Mouse (Mus musculus): ENCODE data around the gene Rnf8. TPM values are rescaled to one million over a fixed set of nuclear protein-coding genes. Genes with fewer than 3 reads are reported as not detected.
A peak's percentile ranks its signal among the peaks of the same experiment; 100 is the strongest.
"Not testable (repeated sequence)": the region's sequence is repeated elsewhere in the genome, so short reads cannot be mapped to it uniquely, and the experiment has no call there.

Gene Rnf8
- polyA plus RNA-seq, 1 experiment from 2014 or later, result 104 TPM

- ATAC-seq, result no peak
- no peak overlapping the region for H3K4me2 ChIP-seq (ENCODE audit: low read length)
- H3K27ac ChIP-seq (ENCODE audit: low read length), result no peak overlapping the region
- H3K36me3 ChIP-seq (ENCODE audit: control insufficient read depth, insufficient read depth), result 0 out of 2 replicates have a peak, but pooled peaks cover 3% of the 10 kb centered on the region
- no peak overlapping the region for H3K4me3 ChIP-seq (replicated peaks; ENCODE audit: low read length)
- H3K9ac ChIP-seq (replicated peaks; ENCODE audit: low read depth, low read length), result no peak overlapping the region
- peaks cover 20% of the 10 kb centered on the region for H3K4me1 ChIP-seq (replicated peaks; ENCODE audit: control insufficient read depth, insufficient read depth, low read length)
- WGBS, result 91% methylated on average over 9 of the region's 9 CpGs
- H3K9me3 ChIP-seq (ENCODE audit: control insufficient read depth, low read length), result no peaks in the 10 kb centered on the region
- H3K27me3 ChIP-seq (replicated peaks; ENCODE audit: control insufficient read depth, insufficient read depth, low read length), result no peaks in the 10 kb centered on the region
These were observed 27.7 kb upstream of the Rnf8 start for GRCm38 (mm10) chr17:29586921-29587320.

- 15% methylated on average over 11 of the region's 11 CpGs for WGBS
- Histone ChIP-seq H3K4me3 (replicated peaks; ENCODE audit: low read length) (no peak overlapping the region), H3K9me3 (ENCODE audit: control insufficient read depth, low read length) (no peaks in the 10 kb centered on the region), H3K36me3 (ENCODE audit: control insufficient read depth, insufficient read depth) (no peaks in the 10 kb centered on the region), H3K27me3 (replicated peaks; ENCODE audit: control insufficient read depth, insufficient read depth, low read length) (no peaks in the 10 kb centered on the region), H3K4me2 (ENCODE audit: low read length) (no peak overlapping the region), H3K4me1 (replicated peaks; ENCODE audit: control insufficient read depth, insufficient read depth, low read length) (peaks cover 12% of the 10 kb centered on the region), H3K9ac (replicated peaks; ENCODE audit: low read depth, low read length) (no peak overlapping the region), H3K27ac (ENCODE audit: low read length) (peak overlapping the region; percentile 41; the same call in 1 of the 2 replicates)
- ATAC-seq, result peak; percentile 72
These were observed 25.2 kb upstream of the Rnf8 start for GRCm38 (mm10) chr17:29589221-29589898.

- H3K4me3 ChIP-seq (replicated peaks; ENCODE audit: low read length), result no peak overlapping the region
- no peaks in the 10 kb centered on the region for H3K9me3 ChIP-seq (ENCODE audit: control insufficient read depth, low read length)
- no peaks in the 10 kb centered on the region for H3K27me3 ChIP-seq (replicated peaks; ENCODE audit: control insufficient read depth, insufficient read depth, low read length)
- H3K9ac ChIP-seq (replicated peaks; ENCODE audit: low read depth, low read length), result no peak overlapping the region
- no peak for ATAC-seq
- H3K36me3 ChIP-seq (ENCODE audit: control insufficient read depth, insufficient read depth), result peaks cover 3% of the 10 kb centered on the region; the same call in 1 of the 2 replicates
- no peak overlapping the region for H3K27ac ChIP-seq (ENCODE audit: low read length)
- WGBS, result 86% methylated on average over 15 of the region's 15 CpGs
- H3K4me2 ChIP-seq (ENCODE audit: low read length), result no peak overlapping the region
- H3K4me1 ChIP-seq (replicated peaks; ENCODE audit: control insufficient read depth, insufficient read depth, low read length), result peaks cover 2% of the 10 kb centered on the region; the same call in 1 of the 2 replicates
These were observed 18.5 kb upstream of the Rnf8 start for GRCm38 (mm10) chr17:29595891-29596770.

GRCm38 (mm10) chr17:29596771-29597132, 17.8 kb upstream of the Rnf8 start:
- peaks cover 2% of the 10 kb centered on the region; the same call in 1 of the 2 replicates for H3K4me1 ChIP-seq (replicated peaks; ENCODE audit: control insufficient read depth, insufficient read depth, low read length)
- ATAC-seq, result no peak
- WGBS, result 78% methylated on average over 13 of the region's 13 CpGs
- H3K36me3 ChIP-seq (ENCODE audit: control insufficient read depth, insufficient read depth), result peaks cover 3% of the 10 kb centered on the region; the same call in 1 of the 2 replicates
- no peak overlapping the region for H3K27ac ChIP-seq (ENCODE audit: low read length)
- H3K4me3 ChIP-seq (replicated peaks; ENCODE audit: low read length), result no peak overlapping the region
- H3K9ac ChIP-seq (replicated peaks; ENCODE audit: low read depth, low read length), result no peak overlapping the region
- no peak overlapping the region for H3K4me2 ChIP-seq (ENCODE audit: low read length)
- no peaks in the 10 kb centered on the region for H3K9me3 ChIP-seq (ENCODE audit: control insufficient read depth, low read length)
- no peaks in the 10 kb centered on the region for H3K27me3 ChIP-seq (replicated peaks; ENCODE audit: control insufficient read depth, insufficient read depth, low read length)

GRCm38 (mm10) chr17:29599051-29599450, 15.5 kb upstream of the Rnf8 start:
- WGBS, result 90% methylated on average over 14 of the region's 14 CpGs
- no peak overlapping the region for H3K27ac ChIP-seq (ENCODE audit: low read length)
- H3K27me3 ChIP-seq (replicated peaks; ENCODE audit: control insufficient read depth, insufficient read depth, low read length), result no peaks in the 10 kb centered on the region
- H3K9me3 ChIP-seq (ENCODE audit: control insufficient read depth, low read length), result no peaks in the 10 kb centered on the region
- no peak overlapping the region for H3K4me3 ChIP-seq (replicated peaks; ENCODE audit: low read length)
- no peak for ATAC-seq
- no peak overlapping the region for H3K9ac ChIP-seq (replicated peaks; ENCODE audit: low read depth, low read length)
- H3K4me2 ChIP-seq (ENCODE audit: low read length), result no peak overlapping the region
- peaks cover 2% of the 10 kb centered on the region; the same call in 1 of the 2 replicates for H3K4me1 ChIP-seq (replicated peaks; ENCODE audit: control insufficient read depth, insufficient read depth, low read length)
- peaks cover 9% of the 10 kb centered on the region for H3K36me3 ChIP-seq (ENCODE audit: control insufficient read depth, insufficient read depth)

- Histone ChIP-seq H3K27me3 (replicated peaks; ENCODE audit: control insufficient read depth, insufficient read depth, low read length) (no peaks in the 10 kb centered on the region), H3K9me3 (ENCODE audit: control insufficient read depth, low read length) (no peaks in the 10 kb centered on the region), H3K36me3 (ENCODE audit: control insufficient read depth, insufficient read depth) (peaks cover 9% of the 10 kb centered on the region), H3K9ac (replicated peaks; ENCODE audit: low read depth, low read length) (no peak overlapping the region), H3K4me1 (replicated peaks; ENCODE audit: control insufficient read depth, insufficient read depth, low read length) (peaks cover 2% of the 10 kb centered on the region; the same call in 1 of the 2 replicates), H3K4me3 (replicated peaks; ENCODE audit: low read length) (no peak overlapping the region), H3K4me2 (ENCODE audit: low read length) (no peak overlapping the region), H3K27ac (ENCODE audit: low read length) (no peak overlapping the region)
- 88% methylated on average over 8 of the region's 8 CpGs for WGBS
- no peak for ATAC-seq
These were observed 15.1 kb upstream of the Rnf8 start for GRCm38 (mm10) chr17:29599537-29599936.

GRCm38 (mm10) chr17:29601391-29601790, 13.2 kb upstream of the Rnf8 start:
- Histone ChIP-seq H3K9me3 (ENCODE audit: control insufficient read depth, low read length) (no peaks in the 10 kb centered on the region), H3K9ac (replicated peaks; ENCODE audit: low read depth, low read length) (no peak overlapping the region), H3K4me2 (ENCODE audit: low read length) (no peak overlapping the region), H3K4me3 (replicated peaks; ENCODE audit: low read length) (no peak overlapping the region), H3K27me3 (replicated peaks; ENCODE audit: control insufficient read depth, insufficient read depth, low read length) (no peaks in the 10 kb centered on the region), H3K27ac (ENCODE audit: low read length) (no peak overlapping the region), H3K36me3 (ENCODE audit: control insufficient read depth, insufficient read depth) (peaks cover 6% of the 10 kb centered on the region), H3K4me1 (replicated peaks; ENCODE audit: control insufficient read depth, insufficient read depth, low read length) (peaks cover 2% of the 10 kb centered on the region; the same call in 1 of the 2 replicates)
- no peak for ATAC-seq
- 86% methylated on average over 4 of the region's 4 CpGs for WGBS

- H3K4me3 ChIP-seq (replicated peaks; ENCODE audit: low read length), result no peak overlapping the region
- H3K4me2 ChIP-seq (ENCODE audit: low read length), result no peak overlapping the region
- peak; percentile 64; the same call in 1 of the 2 replicates for ATAC-seq
- H3K36me3 ChIP-seq (ENCODE audit: control insufficient read depth, insufficient read depth), result peaks cover 6% of the 10 kb centered on the region
- no peak overlapping the region for H3K9ac ChIP-seq (replicated peaks; ENCODE audit: low read depth, low read length)
- WGBS, result 23% methylated on average over 6 of the region's 6 CpGs
- H3K27me3 ChIP-seq (replicated peaks; ENCODE audit: control insufficient read depth, insufficient read depth, low read length), result no peaks in the 10 kb centered on the region
- H3K9me3 ChIP-seq (ENCODE audit: control insufficient read depth, low read length), result no peaks in the 10 kb centered on the region
- H3K27ac ChIP-seq (ENCODE audit: low read length), result no peak overlapping the region
- no peaks in the 10 kb centered on the region for H3K4me1 ChIP-seq (replicated peaks; ENCODE audit: control insufficient read depth, insufficient read depth, low read length)
These were observed 11.3 kb upstream of the Rnf8 start for GRCm38 (mm10) chr17:29603283-29603682.

- H3K9me3 ChIP-seq (ENCODE audit: control insufficient read depth, low read length); H3K9ac ChIP-seq (replicated peaks; ENCODE audit: low read depth, low read length); ATAC-seq; H3K27ac ChIP-seq (ENCODE audit: low read length); H3K4me3 ChIP-seq (replicated peaks; ENCODE audit: low read length); H3K36me3 ChIP-seq (ENCODE audit: control insufficient read depth, insufficient read depth); H3K27me3 ChIP-seq (replicated peaks; ENCODE audit: control insufficient read depth, insufficient read depth, low read length); H3K4me2 ChIP-seq (ENCODE audit: low read length): not testable (repeated sequence)
- peaks cover 31% of the 10 kb centered on the region for H3K4me1 ChIP-seq (replicated peaks; ENCODE audit: control insufficient read depth, insufficient read depth, low read length)
- WGBS, result 91% methylated on average over 5 of the region's 5 CpGs
These were observed 1.1 kb upstream of the Rnf8 start for GRCm38 (mm10) chr17:29613453-29613852.
